Comparison of ENCODE assay signal across 12 mouse cellular contexts in genomic region chrX:161971961-161972502, GRCm38 (mm10).
"Had no signal": no experiment of that assay in that cellular context is flagged by ENCODE, and none has a peak within 500 bp of the region (broad histone marks: within the 10 kb centered on the region; RNA-seq: fewer than 3 reads in every experiment).

No protein-coding gene starts in this region.

- DNase-seq: kidney, adult 11 months; kidney, postnatal 10 days; lung, postnatal 14 days; midbrain, embryonic 14.5 days; thymus, adult 18-20 months; thymus, postnatal 14 days had no signal

- H3K4me2 ChIP-seq: limb, embryonic 12.5 days; lung, embryonic 15.5 days; neural tube, embryonic 15.5 days had no signal

- H3K9me3 ChIP-seq: limb, embryonic 12.5 days; lung, embryonic 15.5 days; neural tube, embryonic 15.5 days had no signal

- H3K36me3 ChIP-seq: limb, embryonic 12.5 days; lung, embryonic 15.5 days; neural tube, embryonic 15.5 days had no signal

- H3K4me1 ChIP-seq: lung, embryonic 15.5 days; neural tube, embryonic 15.5 days had no signal

- H3K4me3 ChIP-seq: left cerebral cortex, adult 2 months; limb, embryonic 12.5 days; lung, embryonic 15.5 days; myocyte; neural tube, embryonic 15.5 days had no signal

- H3K9ac ChIP-seq: limb, embryonic 12.5 days; lung, embryonic 15.5 days; neural tube, embryonic 15.5 days had no signal

- H3K27ac ChIP-seq: left cerebral cortex, adult 2 months; limb, embryonic 12.5 days; lung, embryonic 15.5 days; macrophage; neural tube, embryonic 15.5 days had no signal
